Mouse (Mus musculus) stomach, embryonic 16.5 days (tissue): Measurements from ENCODE around the gene Cd96. TPM values are rescaled to one million over a fixed set of nuclear protein-coding genes. Genes with fewer than 3 reads are reported as not detected.
"Not testable (repeated sequence)": the region's sequence is repeated elsewhere in the genome, so short reads cannot be mapped to it uniquely, and the experiment has no call there.

Experiments used
- ATAC-seq: fragments of 200-750 bp; cut with Nextera tagmentation; 2 replicates; pipeline ENCODE4 v1.8.0; 2017; ENCODE audit warnings: moderate number of reproducible peaks, moderate TSS enrichment; ENCODE audit not compliant: insufficient read depth, low FRiP score
- H3K27ac ChIP-seq: fragments of 300-500 bp; sonication (generic); 2 replicates; pipeline ENCODE4 v1.5.1; 2014; ENCODE audit warnings: low read length
- H3K27me3 ChIP-seq: fragments of 300-500 bp; sonication (generic); 2 replicates; pipeline ENCODE4 v1.6.1; 2014; ENCODE audit warnings: low read length, control low read depth, mixed read lengths; ENCODE audit not compliant: control insufficient read depth, insufficient read depth
- H3K36me3 ChIP-seq: fragments of 300-500 bp; sonication (generic); 2 replicates; pipeline ENCODE4 v1.6.1; 2014; ENCODE audit warnings: low read length; ENCODE audit not compliant: control insufficient read depth, insufficient read depth
- H3K4me1 ChIP-seq: fragments of 300-500 bp; sonication (generic); 2 replicates; pipeline ENCODE4 v1.6.1; 2014; ENCODE audit warnings: low read length, control low read depth, mixed read lengths; ENCODE audit not compliant: control insufficient read depth, insufficient read depth
- H3K4me2 ChIP-seq: fragments of 300-500 bp; sonication (generic); 2 replicates; pipeline ENCODE4 v1.6.1; 2014; ENCODE audit warnings: low read depth, low read length, mixed read lengths
- H3K4me3 ChIP-seq: fragments of 300-500 bp; sonication (generic); replicated peaks from 2 replicates; pipeline ENCODE4 v1.5.1; 2014; ENCODE audit warnings: mild to moderate bottlenecking, low read length
- H3K9ac ChIP-seq: fragments of 300-500 bp; sonication (generic); 2 replicates; pipeline ENCODE4 v1.6.1; 2014; ENCODE audit warnings: low read length
- H3K9me3 ChIP-seq: fragments of 300-500 bp; sonication (generic); replicated peaks from 2 replicates; pipeline ENCODE4 v1.6.1; 2016; ENCODE audit warnings: low read length, control low read depth; ENCODE audit not compliant: control insufficient read depth
- WGBS: fragments of 180-500 bp; shearing (Covaris S2); extraction: QIAGEN DNeasy Blood & Tissue Kit; methylation state at CpG from one replicate; pipeline ENCODE4 v1.1.7; 2014; 5-methylcytosine and 5-hydroxymethylcytosine counted together
- polyA plus RNA-seq: library from polyadenylated mRNA; unstranded; fragments of >200 nt; fragmentation: Nextera tagmentation; extraction: Ambion mirVana; gene quantifications from 2 replicates; pipeline ENCODE4 v1.2.1, GENCODE M21; 2015

Cd96 gene
- polyA plus RNA-seq, result 0.09 and 0.24 TPM in 2 replicates

DNA sequence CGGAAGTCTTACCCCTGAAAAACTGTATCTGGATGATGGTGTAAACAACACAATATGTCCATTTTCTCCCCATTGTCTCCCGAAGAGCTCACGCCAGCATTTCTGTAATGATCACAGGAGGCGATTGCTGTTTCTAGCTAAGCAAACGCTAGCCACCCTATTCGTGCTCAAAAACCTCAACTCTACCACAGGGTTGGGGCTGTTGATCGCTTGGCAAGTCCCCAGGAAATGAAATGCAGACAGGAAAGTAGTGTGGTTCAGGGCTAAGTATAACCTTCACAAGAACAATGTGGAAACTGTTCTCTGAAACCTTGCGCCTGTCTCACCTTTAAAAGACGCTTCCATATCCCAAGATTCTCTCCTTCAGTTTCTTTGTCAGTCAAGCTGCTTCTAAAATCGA is at the start of gene Cd96:
TSS of gene Cd96 (minus strand) at position 232 of the 400 bp plus-strand sequence.
- no peak for ATAC-seq
- H3K27me3 ChIP-seq, result no peaks in the 10 kb centered on the region
- WGBS, result 70% methylated on average over 10 of the region's 10 CpGs
- no peak within 1 kb of the TSS for H3K9ac ChIP-seq
- H3K4me1 ChIP-seq, result no peaks in the 10 kb centered on the region
- no peaks in the 10 kb centered on the region for H3K9me3 ChIP-seq
- no peak within 1 kb of the TSS for H3K4me2 ChIP-seq
- H3K27ac ChIP-seq, result no peak within 1 kb of the TSS
- H3K36me3 ChIP-seq, result no peaks in the 10 kb centered on the region
- no peak within 1 kb of the TSS for H3K4me3 ChIP-seq

DNA sequence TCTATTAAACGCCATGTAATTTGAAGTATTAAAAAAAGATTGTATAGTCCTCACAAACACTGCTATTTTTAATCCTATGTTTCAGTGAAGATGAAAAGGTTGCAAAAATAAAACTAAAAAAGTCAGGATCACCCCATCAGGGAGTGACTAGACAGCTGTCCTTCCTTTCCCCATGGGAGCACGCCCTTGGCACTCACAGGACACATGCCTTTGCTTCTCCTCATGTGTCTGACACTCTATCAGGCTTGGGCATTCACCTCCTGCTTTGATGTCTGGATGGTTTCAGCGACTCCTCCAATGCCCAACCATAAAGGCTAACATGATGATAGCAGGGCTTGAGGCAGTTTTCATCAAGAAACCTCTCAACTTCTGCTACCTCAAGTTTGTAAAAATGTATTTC is 46.9 kb upstream of the Cd96 start:
- no peak for ATAC-seq
- Histone ChIP-seq H3K4me2 (no peak overlapping the region), H3K4me3 (no peak overlapping the region), H3K27ac (no peak overlapping the region), H3K4me1 (no peaks in the 10 kb centered on the region), H3K27me3 (no peaks in the 10 kb centered on the region), H3K36me3 (no peaks in the 10 kb centered on the region), H3K9me3 (peaks cover 6% of the 10 kb centered on the region; the same call in 1 of the 2 replicates), H3K9ac (no peak overlapping the region)
- WGBS, result 78% methylated on average over 3 of the region's 3 CpGs

DNA sequence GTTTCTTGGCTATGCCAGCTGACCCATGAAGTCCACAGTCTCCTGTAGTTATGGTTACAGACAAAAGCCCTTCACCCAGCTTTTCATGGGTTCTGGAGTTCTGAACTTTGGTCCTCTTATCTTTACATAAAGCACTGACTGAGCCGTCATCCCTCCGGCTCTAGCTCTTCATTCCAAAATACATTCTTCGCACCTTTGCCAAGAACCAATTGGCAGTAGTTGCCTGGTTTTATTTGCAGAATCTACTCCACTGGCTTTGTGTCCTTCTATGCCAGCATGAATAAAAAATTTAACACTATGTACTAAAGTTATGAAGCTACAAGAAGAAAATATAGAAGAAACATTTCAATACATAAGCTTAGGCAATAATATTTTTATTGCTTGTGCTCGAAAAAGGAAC is 45.3 kb upstream of the Cd96 start:
- Histone ChIP-seq H3K27me3 (no peaks in the 10 kb centered on the region), H3K9ac (no peak overlapping the region), H3K4me1 (no peaks in the 10 kb centered on the region), H3K4me3 (no peak overlapping the region), H3K36me3 (no peaks in the 10 kb centered on the region), H3K9me3 (no peaks in the 10 kb centered on the region), H3K4me2 (no peak overlapping the region), H3K27ac (no peak overlapping the region)
- 79% methylated on average over 4 of the region's 4 CpGs for WGBS
- no peak for ATAC-seq

DNA sequence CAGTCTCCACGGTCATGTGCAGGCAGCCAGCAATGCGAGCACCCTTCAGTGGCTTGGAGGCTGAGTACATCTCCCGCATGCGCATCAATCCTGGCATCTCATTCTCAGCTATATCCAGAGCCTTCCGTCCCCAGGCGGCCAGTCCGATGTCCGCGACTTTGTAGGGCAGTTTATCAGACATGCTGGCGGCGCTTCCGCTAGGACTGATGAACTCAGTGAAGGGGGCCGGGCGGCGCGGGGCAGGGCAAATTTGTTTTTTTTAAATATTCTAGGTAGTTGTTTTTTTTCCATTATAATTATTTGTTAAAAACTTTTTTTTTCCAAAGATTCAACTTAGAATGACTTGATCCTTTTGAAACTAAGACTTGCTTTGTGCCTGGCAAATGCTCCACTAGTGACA is 34.8 kb upstream of the Cd96 start, which contains the start of gene Gm4737:
TSS of gene Gm4737 (minus strand) at position 246 of the 400 bp plus-strand sequence.
- H3K4me1 ChIP-seq, H3K4me3 ChIP-seq, H3K27me3 ChIP-seq, ATAC-seq, H3K27ac ChIP-seq, H3K4me2 ChIP-seq, H3K36me3 ChIP-seq, H3K9me3 ChIP-seq, H3K9ac ChIP-seq: not testable (repeated sequence)
- 96% methylated on average over 9 of the region's 16 CpGs for WGBS

DNA sequence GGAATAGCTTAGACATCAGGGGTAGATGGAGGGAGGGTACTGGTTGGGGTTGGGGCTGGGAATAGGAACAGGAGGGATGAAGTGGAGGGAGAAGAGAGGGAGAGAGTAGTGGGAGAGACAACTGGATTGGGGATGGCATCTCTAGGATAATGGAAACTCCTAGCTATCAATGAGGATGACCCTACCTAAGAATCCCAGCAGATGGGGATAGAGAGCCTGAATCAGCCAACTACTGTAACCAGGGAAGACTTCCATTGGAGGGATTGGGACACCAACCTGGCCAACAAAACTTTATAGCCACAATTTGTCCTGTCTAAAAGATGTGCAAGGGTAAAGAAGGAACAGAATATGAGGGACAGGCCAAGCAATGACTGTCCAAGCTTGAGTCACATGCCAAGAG is 31.1 kb upstream of the Cd96 start:
- no peaks in the 10 kb centered on the region for H3K36me3 ChIP-seq
- H3K27me3 ChIP-seq, result no peaks in the 10 kb centered on the region
- no peaks in the 10 kb centered on the region for H3K4me1 ChIP-seq
- no peak overlapping the region for H3K9ac ChIP-seq
- H3K4me3 ChIP-seq, result no peak overlapping the region
- H3K9me3 ChIP-seq, result no peaks in the 10 kb centered on the region
- ATAC-seq, result no peak
- no peak overlapping the region for H3K27ac ChIP-seq
- H3K4me2 ChIP-seq, result no peak overlapping the region

DNA sequence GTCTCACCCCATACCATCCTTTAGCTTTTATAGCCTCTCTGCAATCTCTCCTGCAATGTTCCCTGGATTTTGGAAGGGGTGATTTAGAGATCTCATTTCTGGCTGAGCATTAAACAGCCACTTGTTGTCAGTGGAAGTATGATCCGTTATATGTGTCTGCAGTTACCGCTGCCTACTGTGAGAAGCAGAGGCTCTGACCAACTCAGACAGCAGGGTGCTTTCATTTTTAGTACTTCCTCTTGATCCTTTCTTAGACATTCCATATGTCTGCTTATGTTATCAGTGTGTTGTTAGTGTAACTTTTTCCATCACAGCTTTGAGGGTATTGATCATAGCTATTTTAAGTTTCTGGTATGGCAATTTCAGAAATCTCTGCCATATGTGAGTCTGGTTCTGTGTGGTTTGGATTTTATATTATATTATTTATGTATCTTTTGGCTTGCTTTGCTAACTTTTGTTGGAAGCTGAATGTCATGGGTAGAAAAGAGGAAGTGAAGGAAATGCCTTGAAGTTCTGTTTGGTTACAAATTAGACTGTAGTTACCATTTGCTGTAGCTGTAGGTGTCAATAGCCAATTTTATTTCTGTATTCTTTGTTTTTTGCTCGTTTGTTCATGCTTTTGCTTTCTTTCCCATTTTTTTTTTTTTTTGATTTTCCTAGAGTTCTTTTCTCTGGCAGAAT is 28.8 kb upstream of the Cd96 start:
- Histone ChIP-seq H3K4me1 (no peaks in the 10 kb centered on the region), H3K4me2 (no peak overlapping the region), H3K9me3 (no peaks in the 10 kb centered on the region), H3K27me3 (no peaks in the 10 kb centered on the region), H3K27ac (no peak overlapping the region), H3K4me3 (no peak overlapping the region), H3K36me3 (no peaks in the 10 kb centered on the region), H3K9ac (no peak overlapping the region)
- 69% methylated on average over 3 of the region's 3 CpGs for WGBS
- ATAC-seq, result no peak

DNA sequence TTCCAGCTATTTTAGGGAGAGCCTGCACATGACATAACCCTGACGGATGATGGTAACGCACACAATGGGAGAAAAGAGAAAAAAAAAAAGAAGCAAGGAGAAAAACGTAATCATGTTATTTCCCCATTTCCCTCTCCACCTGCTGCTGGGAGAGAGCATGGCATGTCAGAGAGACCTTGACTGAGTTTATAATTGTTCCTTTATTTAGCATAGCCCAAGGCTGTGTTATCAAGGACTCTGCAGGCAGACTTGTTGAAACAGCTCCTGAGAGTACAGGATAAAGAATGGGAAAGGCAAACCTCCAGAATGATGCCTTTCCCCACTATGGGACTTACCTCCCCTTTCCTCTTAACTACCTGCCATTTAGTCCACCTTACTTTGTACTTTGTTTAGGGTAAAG is 26.9 kb upstream of the Cd96 start:
- WGBS, result 23% methylated on average over 3 of the region's 3 CpGs
- no peak overlapping the region for H3K9ac ChIP-seq
- no peak for ATAC-seq
- H3K36me3 ChIP-seq, result no peaks in the 10 kb centered on the region
- H3K4me3 ChIP-seq, result no peak overlapping the region
- H3K9me3 ChIP-seq, result no peaks in the 10 kb centered on the region
- no peaks in the 10 kb centered on the region for H3K4me1 ChIP-seq
- no peak overlapping the region for H3K27ac ChIP-seq
- H3K27me3 ChIP-seq, result no peaks in the 10 kb centered on the region
- H3K4me2 ChIP-seq, result no peak overlapping the region

DNA sequence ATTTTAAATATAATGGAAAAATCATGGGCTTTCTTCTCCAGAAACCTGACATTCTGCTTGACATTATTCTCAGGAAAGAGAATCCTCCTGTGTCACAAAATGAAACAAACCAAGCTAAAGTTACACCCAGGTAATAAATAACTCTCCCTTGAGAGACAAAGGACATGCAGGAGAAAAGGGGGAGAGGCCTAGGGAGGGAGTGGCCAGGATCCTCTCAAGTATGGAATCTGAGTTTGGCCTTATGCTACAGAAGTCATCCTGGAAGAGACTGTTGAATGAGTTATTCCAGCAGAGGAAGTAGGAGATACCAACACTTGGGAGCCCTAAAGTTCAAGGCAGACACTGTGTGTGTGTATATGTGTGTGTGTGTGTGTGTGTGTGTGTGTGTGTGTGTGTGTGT is 2.2 kb upstream of the Cd96 start:
- H3K4me1 ChIP-seq, result no peaks in the 10 kb centered on the region
- H3K27me3 ChIP-seq, result no peaks in the 10 kb centered on the region
- ATAC-seq, result no peak

DNA sequence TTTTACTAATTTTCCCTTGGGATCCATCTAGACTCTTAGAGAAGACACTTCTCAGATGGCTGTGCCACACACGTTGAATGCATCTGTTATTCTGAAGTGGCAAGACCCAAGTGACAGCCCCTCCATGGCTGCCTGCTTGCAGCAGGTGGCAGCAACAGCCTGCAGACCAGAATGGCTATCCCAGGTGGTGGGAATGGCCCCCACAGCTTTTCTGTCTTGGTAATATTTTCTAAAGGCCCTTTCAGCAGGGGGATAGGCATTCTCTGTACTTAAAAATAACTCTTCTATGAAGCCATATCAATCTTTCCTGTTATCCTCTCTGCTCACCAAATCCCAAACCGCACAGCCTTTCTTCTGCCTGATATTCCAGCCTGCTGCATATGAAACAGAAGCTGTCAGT is 1.4 kb upstream of the Cd96 start:
- no peaks in the 10 kb centered on the region for H3K27me3 ChIP-seq
- WGBS, result 33% methylated on average over 2 of the region's 2 CpGs
- H3K4me3 ChIP-seq, result no peak overlapping the region
- H3K4me2 ChIP-seq, result no peak overlapping the region
- no peaks in the 10 kb centered on the region for H3K36me3 ChIP-seq
- H3K9ac ChIP-seq, result no peak overlapping the region
- no peaks in the 10 kb centered on the region for H3K4me1 ChIP-seq
- no peak for ATAC-seq
- no peak overlapping the region for H3K27ac ChIP-seq
- H3K9me3 ChIP-seq, result no peaks in the 10 kb centered on the region

More for the DNA sequence above, 2.2 kb upstream of the Cd96 start:
- no peaks in the 10 kb centered on the region for H3K36me3 ChIP-seq
- no peak overlapping the region for H3K27ac ChIP-seq
- no peak overlapping the region for H3K4me2 ChIP-seq
- no peak overlapping the region for H3K9ac ChIP-seq
- no peaks in the 10 kb centered on the region for H3K9me3 ChIP-seq
- no peak overlapping the region for H3K4me3 ChIP-seq
